Mouse (Mus musculus): ENCODE results near the gene Aurka.

Aurka gene

GRCm38 (mm10) chr2:172329179-172329578 is 41.2 kb downstream of the Aurka start:
- DNase-seq (ENCODE audit: low spot score), result no peak

GRCm38 (mm10) chr2:172328248-172328647 is 42.1 kb downstream of the Aurka start:
- no peak for DNase-seq (ENCODE audit: low spot score)

GRCm38 (mm10) chr2:172320878-172321277 is 49.5 kb downstream of the Aurka start:
- no peak for DNase-seq (ENCODE audit: low spot score)

- no peak for DNase-seq (ENCODE audit: low spot score)
Measured at GRCm38 (mm10) chr2:172311731-172312130, 58.6 kb downstream of the Aurka start.

GRCm38 (mm10) chr2:172306544-172306943 is 63.8 kb downstream of the Aurka start:
- DNase-seq (ENCODE audit: low spot score), result no peak
